Mouse (Mus musculus) kidney, adult 2 months (tissue): ENCODE measurements around the gene Mrpl19.

Experiments
- CTCF ChIP-seq: fragments of 200-500 bp; conservative IDR thresholded peaks from 2 replicates; pipeline ENCODE4 v1.5.1; 2011; ENCODE audit warnings: low read depth, mild to moderate bottlenecking, control low read depth, low read length, moderate library complexity, mixed read lengths; ENCODE audit not compliant: insufficient read depth, insufficient read length
- POLR2A ChIP-seq: fragments of 200-500 bp; IDR thresholded peaks from one replicate; pipeline ENCODE4 v1.6.1; 2011; ENCODE audit warnings: low read depth, low read length, control low read depth

GRCm38 (mm10) chr6:82012392-82012791 lies 46.6 kb upstream of the Mrpl19 start:
- no peak for TF ChIP-seq POLR2A
- no peak for TF ChIP-seq CTCF
